Mouse (Mus musculus): ENCODE data around the gene Pdzd7. TPM values are rescaled to one million over a fixed set of nuclear protein-coding genes. Genes with fewer than 3 reads are reported as not detected.

The Pdzd7 gene
- total and polyA plus RNA-seq, 3 experiments = 0.17 to 0.20 TPM; not detected in 1

DNA sequence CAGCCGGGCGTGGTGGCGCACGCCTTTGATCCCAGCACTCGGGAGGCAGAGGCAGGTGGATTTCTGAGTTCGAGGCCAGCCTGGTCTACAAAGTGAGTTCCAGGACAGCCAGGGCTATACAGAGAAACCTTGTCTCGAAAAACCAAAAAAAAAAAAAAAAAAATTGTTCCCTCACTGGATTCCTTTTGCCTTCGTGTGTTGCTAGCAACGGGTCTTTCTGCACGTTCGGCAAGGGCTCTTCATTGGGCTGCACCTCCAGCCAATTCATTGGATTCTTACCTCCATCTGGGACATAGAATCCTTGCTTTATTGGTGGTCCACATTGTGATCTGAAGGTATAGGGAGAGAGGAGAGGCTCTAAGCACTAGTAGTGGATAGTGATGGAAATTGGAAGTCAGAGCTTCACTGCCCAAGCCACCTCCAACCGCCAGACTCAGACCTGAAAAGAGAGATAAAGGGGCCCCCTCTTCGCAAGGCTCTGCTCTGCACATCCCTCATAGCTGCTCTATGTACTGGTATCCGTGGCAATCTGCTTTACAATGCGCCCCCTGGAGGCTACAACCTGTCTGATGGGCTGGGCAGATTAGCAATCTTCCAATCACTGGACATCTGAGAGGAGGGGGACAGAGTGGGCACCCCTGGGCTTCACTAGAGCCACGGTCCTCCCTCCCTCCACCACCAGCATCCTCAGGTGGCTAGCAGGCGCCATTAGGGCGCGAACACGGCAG, 18.2 kb upstream of the Pdzd7 start:
- Histone ChIP-seq H3K79me2 (replicated peaks; ENCODE audit: control insufficient read depth, extremely low read depth, insufficient read depth, poor library complexity, severe bottlenecking) (no peaks in the 10 kb centered on the region; the same call in 1 of the 2 replicates), H3K27ac (ENCODE audit: insufficient read depth, low read depth) (no peak overlapping the region), H3K4me2 (ENCODE audit: insufficient read depth, low read depth, poor library complexity, severe bottlenecking) (no peak overlapping the region), H3K36me3 (replicated peaks in 1 of 2; ENCODE audit: control insufficient read depth in 1 of 2, insufficient read depth in 1 of 2, low read length in 1 of 2) (peaks cover 0 to 2% of the 10 kb centered on the region in 2 experiments), H3K4me1 (ENCODE audit: control insufficient read depth in 1 of 2, insufficient read depth in 2 of 2) (peaks cover 0 to 11% of the 10 kb centered on the region in 2 experiments; a peak in 2 of 4 replicates), H3K4me3 (replicated peaks in 1 of 3; ENCODE audit: low read depth in 2 of 3, low read length in 2 of 3, poor library complexity in 1 of 3) (no peak overlapping the region), H3K27me3 (replicated peaks) (peaks cover 4% of the 10 kb centered on the region), H3K9me3 (replicated peaks; ENCODE audit: low read length) (no peaks in the 10 kb centered on the region), H3K9ac (ENCODE audit: insufficient read depth, low read depth) (no peak overlapping the region)
- in situ Hi-C loops (cut with MboI; ENCODE audit: low pct_ligation_motif_present, low pct_unique_long_range_greater_than_20kb, low sequenced_read_pairs) = no loop called here
- dilution Hi-C loops (cut with MboI; ENCODE audit: extremely low pct_ligation_motif_present, extremely low pct_unique_long_range_greater_than_20kb, low sequenced_read_pairs) = no loop called here
- peak; percentile 45 for DNase-seq (ENCODE audit: extremely low read depth)
- TF ChIP-seq SIN3A (IDR thresholded peaks at IDR 0.05; ENCODE audit: low read length) (no peak), EP300 (IDR thresholded peaks at IDR 0.05; ENCODE audit: low read length) (no peak), TCF12 (IDR thresholded peaks at IDR 0.05; ENCODE audit: low read depth, low read length) (no peak), CTCF (conservative IDR thresholded peaks at IDR 0.05 in 1 of 2, IDR thresholded peaks at IDR 0.05 in 1 of 2; ENCODE audit: low read depth in 2 of 2, low read length in 2 of 2) (peak; percentile 38 to 76; a peak in 3 of 4 replicates), KAT2A (IDR thresholded peaks at IDR 0.05; ENCODE audit: insufficient replicate concordance, low read length) (no peak), E2F4 (IDR thresholded peaks at IDR 0.05; ENCODE audit: insufficient replicate concordance, low read depth, low read length) (no peak), CHD1 (IDR thresholded peaks at IDR 0.05; ENCODE audit: low read depth, low read length) (no peak), TBP (conservative IDR thresholded peaks at IDR 0.05; ENCODE audit: low read depth, low read length) (no peak), MEF2A (IDR thresholded peaks at IDR 0.05; ENCODE audit: borderline replicate concordance, low read depth, low read length) (no peak), JUN (IDR thresholded peaks at IDR 0.05; ENCODE audit: insufficient read depth, low read depth, low read length) (no peak), ELF1 (IDR thresholded peaks at IDR 0.05; ENCODE audit: low read depth, low read length) (no peak), SMC3 (IDR thresholded peaks at IDR 0.05; ENCODE audit: low read depth, low read length) (peak; percentile 55), RAD21 (IDR thresholded peaks at IDR 0.05; ENCODE audit: low read depth, low read length) (peak; percentile 18), BHLHE40 (IDR thresholded peaks at IDR 0.05; ENCODE audit: low read depth, low read length) (no peak), MAZ (IDR thresholded peaks at IDR 0.05; ENCODE audit: low read depth, low read length) (no peak)

DNA sequence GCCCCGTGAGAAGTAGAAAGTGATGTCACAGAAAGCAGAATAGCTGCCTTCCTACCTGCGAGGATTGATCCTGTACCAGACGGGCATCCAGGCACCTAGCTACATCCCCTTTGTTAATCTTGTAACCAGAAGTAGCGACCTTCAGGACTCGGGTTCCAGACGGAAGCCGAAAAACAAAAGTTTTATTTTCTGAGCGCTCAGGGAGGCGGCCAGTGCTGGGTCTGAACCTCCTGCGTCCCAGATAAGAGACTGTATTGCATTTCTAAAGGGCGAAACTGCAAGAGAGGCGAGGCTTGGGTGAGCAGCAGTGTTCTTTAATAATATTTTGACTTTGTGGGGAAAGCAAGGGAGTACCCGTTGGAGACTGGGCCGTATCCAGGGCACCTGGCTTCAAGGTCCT, 13.3 kb upstream of the Pdzd7 start:
- no peaks in the 10 kb centered on the region for H3K27me3 ChIP-seq (replicated peaks)
- peaks cover 0 to 19% of the 10 kb centered on the region in 2 experiments; a peak in 3 of 4 replicates for H3K4me1 ChIP-seq (ENCODE audit: control insufficient read depth in 1 of 2, insufficient read depth in 2 of 2)
- TF ChIP-seq ETS1 (conservative IDR thresholded peaks at IDR 0.05; ENCODE audit: low read depth, low read length) = no peak
- no peak for TF ChIP-seq HCFC1 (IDR thresholded peaks at IDR 0.05; ENCODE audit: low read depth, low read length)
- peak; percentile 5; the same call in 1 of the 2 replicates for TF ChIP-seq SIN3A (IDR thresholded peaks at IDR 0.05; ENCODE audit: low read length)
- H3K4me2 ChIP-seq (ENCODE audit: insufficient read depth, low read depth, poor library complexity, severe bottlenecking) = peak overlapping the region; percentile 78
- H3K4me3 ChIP-seq (replicated peaks in 1 of 3; ENCODE audit: low read depth in 2 of 3, low read length in 2 of 3, poor library complexity in 1 of 3) = peak overlapping the region; percentile 52 to 89 (median 83)
- peak overlapping the region; percentile 94 for H3K9ac ChIP-seq (ENCODE audit: insufficient read depth, low read depth)
- in situ Hi-C loops (cut with MboI; ENCODE audit: low pct_ligation_motif_present, low pct_unique_long_range_greater_than_20kb, low sequenced_read_pairs) (loop anchor here (10.0 kb wide), 1 partner anchor 96 kb away; the partner anchor contains the start of gene Tlx1), dilution Hi-C loops (cut with MboI; ENCODE audit: extremely low pct_ligation_motif_present, extremely low pct_unique_long_range_greater_than_20kb, low sequenced_read_pairs) (no loop called here)
- peaks cover 7 to 14% of the 10 kb centered on the region in 2 experiments for H3K36me3 ChIP-seq (replicated peaks in 1 of 2; ENCODE audit: control insufficient read depth in 1 of 2, insufficient read depth in 1 of 2, low read length in 1 of 2)
- H3K9me3 ChIP-seq (replicated peaks; ENCODE audit: low read length) = no peaks in the 10 kb centered on the region
- H3K79me2 ChIP-seq (replicated peaks; ENCODE audit: control insufficient read depth, extremely low read depth, insufficient read depth, poor library complexity, severe bottlenecking) = no peaks in the 10 kb centered on the region; the same call in 1 of the 2 replicates
- peak overlapping the region; percentile 35; the same call in 1 of the 2 replicates for H3K27ac ChIP-seq (ENCODE audit: insufficient read depth, low read depth)
- no peak for DNase-seq (ENCODE audit: extremely low read depth)
